Comparison of ENCODE assay signal across 24 mouse cellular contexts in the genomic region with DNA sequence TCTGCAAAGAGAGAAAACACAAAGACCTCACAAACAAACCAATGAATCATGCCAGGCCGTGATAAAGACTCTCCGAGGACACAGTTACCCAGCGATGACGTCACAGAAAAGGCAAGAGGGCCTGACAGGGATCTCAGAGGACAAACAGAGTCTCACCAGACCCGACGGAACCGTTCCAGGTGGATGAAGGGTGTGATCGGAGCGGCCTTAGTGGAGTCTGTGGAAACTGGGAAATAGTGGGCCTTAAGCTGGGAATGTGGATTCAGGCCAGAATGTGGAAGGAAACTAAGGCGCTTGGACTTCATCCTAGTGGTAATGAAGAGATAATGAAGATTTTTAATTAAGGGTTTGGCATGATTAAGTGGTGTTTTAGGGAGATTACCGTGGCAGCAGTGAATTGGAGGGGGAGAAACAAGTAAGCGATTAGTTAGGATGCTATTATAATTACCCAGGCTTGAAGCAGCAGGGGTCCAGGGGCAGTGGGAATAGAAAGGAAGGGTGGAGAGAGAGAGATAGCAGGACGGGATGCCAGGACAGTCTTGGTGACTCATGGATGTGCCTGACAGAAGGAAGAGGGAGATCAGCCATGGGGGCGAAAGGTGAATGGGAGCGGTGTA. TPM values are rescaled to one million over a fixed set of nuclear protein-coding genes. Genes with fewer than 3 reads are reported as not detected.
A peak's percentile ranks its signal among the peaks of the same experiment; 100 is the strongest.
DNase-seq lines count a peak whose midpoint lies in the region; ATAC-seq and TF ChIP-seq lines count a peak whose summit lies in the region.
"Had no signal": no experiment of that assay in that cellular context is flagged by ENCODE, and none has a peak within 500 bp of the region (broad histone marks: within the 10 kb centered on the region; RNA-seq: fewer than 3 reads in every experiment).

No protein-coding gene starts in this region.

- H3K36me3 ChIP-seq in midbrain, embryonic 13.5 days, result no peaks in the 10 kb centered on the region
- no peaks in the 10 kb centered on the region for H3K36me3 ChIP-seq in midbrain, embryonic 16.5 days (ENCODE audit: control insufficient read depth, insufficient read depth, low read length)
- no peaks in the 10 kb centered on the region for H3K36me3 ChIP-seq in forebrain, embryonic 14.5 days (ENCODE audit: control insufficient read depth, insufficient read depth, low read length)
- H3K36me3 ChIP-seq: embryonic facial prominence, embryonic 13.5 days; heart, embryonic 15.5 days; hindbrain, embryonic 10.5 days had no signal

- TF ChIP-seq CTCF in Patski (IDR thresholded peaks at IDR 0.05), result no peak

- H3K4me3 ChIP-seq in midbrain, embryonic 13.5 days (replicated peaks), result no peak overlapping the region
- no peak overlapping the region for H3K4me3 ChIP-seq in midbrain, embryonic 16.5 days (ENCODE audit: low read depth, low read length)
- no peak overlapping the region for H3K4me3 ChIP-seq in forebrain, embryonic 14.5 days (ENCODE audit: low read depth, low read length)
- H3K4me3 ChIP-seq: embryonic facial prominence, embryonic 13.5 days; heart, adult 2 months; heart, embryonic 15.5 days; hindbrain, embryonic 10.5 days had no signal

- no peak overlapping the region for H3K4me2 ChIP-seq in midbrain, embryonic 13.5 days (replicated peaks)
- H3K4me2 ChIP-seq in midbrain, embryonic 16.5 days (ENCODE audit: low read length), result no peak overlapping the region
- H3K4me2 ChIP-seq in forebrain, embryonic 14.5 days (ENCODE audit: low read length), result no peak overlapping the region
- H3K4me2 ChIP-seq: embryonic facial prominence, embryonic 13.5 days; heart, embryonic 11.5 days; heart, embryonic 15.5 days; hindbrain, embryonic 14.5 days had no signal

- H3K9ac ChIP-seq in midbrain, embryonic 13.5 days (replicated peaks), result no peak overlapping the region
- no peak overlapping the region for H3K9ac ChIP-seq in midbrain, embryonic 16.5 days (ENCODE audit: low read depth, low read length)
- no peak overlapping the region for H3K9ac ChIP-seq in forebrain, embryonic 14.5 days (ENCODE audit: low read length)
- H3K9ac ChIP-seq: embryonic facial prominence, embryonic 13.5 days; heart, embryonic 15.5 days; hindbrain, embryonic 14.5 days had no signal

- DNase-seq in Patski (ENCODE audit: low read depth, low spot score), result no peak
- DNase-seq in forebrain, embryonic 14.5 days (ENCODE audit: low spot score), result peak; percentile 72
- no peak for DNase-seq in urinary bladder, postnatal 36 days (ENCODE audit: low spot score in 2 of 2)
- DNase-seq: adrenal gland, postnatal 14 days; cerebellum, adult 18-20 months; cerebellum, adult 9-11 months; cerebellum, postnatal 36 days; gastrocnemius, postnatal 14 days; heart, adult 2 months; heart, postnatal 14 days had no signal

- 0 out of 2 replicates have a peak, but pooled peaks have one; percentile 17 for ATAC-seq in midbrain, embryonic 13.5 days
- ATAC-seq in midbrain, embryonic 16.5 days, result no peak
- ATAC-seq in Patski, result peak; percentile 12
- ATAC-seq in forebrain, embryonic 14.5 days, result peak; percentile 64
- ATAC-seq in erythroblast, adult 5-6 weeks (replicated peaks; ENCODE audit: low FRiP score, poor library complexity, severe bottlenecking), result no peak
- ATAC-seq: inflammation-experienced regulatory T-cells, adult 6 months; intestine, postnatal 0 days had no signal

- H3K27ac ChIP-seq in midbrain, embryonic 13.5 days, result no peak overlapping the region
- no peak overlapping the region for H3K27ac ChIP-seq in midbrain, embryonic 16.5 days (ENCODE audit: low read length)
- no peak overlapping the region for H3K27ac ChIP-seq in forebrain, embryonic 14.5 days (ENCODE audit: low read depth, low read length)
- H3K27ac ChIP-seq: embryonic facial prominence, embryonic 13.5 days; heart, adult 2 months; heart, embryonic 15.5 days; hindbrain, embryonic 10.5 days; hindbrain, embryonic 14.5 days had no signal

- H3K4me1 ChIP-seq in midbrain, embryonic 13.5 days (replicated peaks), result no peaks in the 10 kb centered on the region
- no peaks in the 10 kb centered on the region for H3K4me1 ChIP-seq in midbrain, embryonic 16.5 days (ENCODE audit: control insufficient read depth, insufficient read depth, low read length)
- no peaks in the 10 kb centered on the region for H3K4me1 ChIP-seq in forebrain, embryonic 14.5 days (ENCODE audit: control insufficient read depth, insufficient read depth, low read length)
- H3K4me1 ChIP-seq: embryonic facial prominence, embryonic 13.5 days; heart, embryonic 15.5 days had no signal

- peaks cover 40% of the 10 kb centered on the region for H3K27me3 ChIP-seq in midbrain, embryonic 13.5 days
- 0 out of 2 replicates have a peak, but pooled peaks cover 2% of the 10 kb centered on the region for H3K27me3 ChIP-seq in midbrain, embryonic 16.5 days (ENCODE audit: control insufficient read depth, insufficient read depth, low read depth, low read length)
- peaks cover 25% of the 10 kb centered on the region for H3K27me3 ChIP-seq in Patski
- no peaks in the 10 kb centered on the region; the same call in 1 of the 2 replicates for H3K27me3 ChIP-seq in forebrain, embryonic 14.5 days (replicated peaks; ENCODE audit: control insufficient read depth, insufficient read depth, low read length)

- POLR2A ChIA-PET in Patski (lab: Charles Lee), result no interaction called here

- CTCF ChIA-PET in Patski (lab: Charles Lee), result no interaction called here

- H3K9me3 ChIP-seq in midbrain, embryonic 13.5 days, result no peaks in the 10 kb centered on the region; the same call in 1 of the 2 replicates
- H3K9me3 ChIP-seq in midbrain, embryonic 16.5 days (replicated peaks; ENCODE audit: control insufficient read depth, low read length, poor library complexity, severe bottlenecking), result no peaks in the 10 kb centered on the region
- no peaks in the 10 kb centered on the region for H3K9me3 ChIP-seq in forebrain, embryonic 14.5 days (replicated peaks; ENCODE audit: control insufficient read depth, low read length)
- H3K9me3 ChIP-seq: heart, embryonic 15.5 days; hindbrain, embryonic 10.5 days had no signal

- 73% methylated on average over 15 of the region's 15 CpGs for WGBS in midbrain, embryonic 13.5 days
- WGBS in midbrain, embryonic 16.5 days, result 70% methylated on average over 15 of the region's 15 CpGs
- 36% methylated on average over 15 of the region's 15 CpGs for WGBS in forebrain, embryonic 14.5 days

- in situ Hi-C loops in Patski (cut with MboI; ENCODE audit: low pct_unique_long_range_greater_than_20kb), result loop anchor here (10.0 to 25.0 kb wide), 2 partner anchors 263 to 600 kb away; no protein-coding TSS in a partner anchor

RNA-seq across cellular contexts. Expression of a gene that starts 24.5 kb away (rescaled TPM):
- polyA plus RNA-seq in midbrain, embryonic 13.5 days (2015; fragmentation: Nextera tagmentation; extraction: Ambion mirVana), result 12.2 and 16.7 TPM in 2 replicates
- polyA plus RNA-seq in midbrain, embryonic 16.5 days (2015; fragmentation: Nextera tagmentation; extraction: Ambion mirVana), result 6.4 and 8.0 TPM in 2 replicates
- polyA plus RNA-seq in Patski (2021), result 0.01 TPM
- 6.6 and 9.3 TPM in 2 replicates for polyA plus RNA-seq in forebrain, embryonic 14.5 days (2014; fragmentation: Nextera tagmentation; extraction: Ambion mirVana)
- total RNA-seq in erythroblast, adult 5-6 weeks (2015; ENCODE audit: low replicate concordance), result not detected in 2 replicates
- not detected in 2 replicates for total RNA-seq in erythroblast, adult 5-6 weeks (2017; ENCODE audit: low replicate concordance)
- total RNA-seq: adrenal gland, adult 18-20 months; adrenal gland, postnatal 14 days; gastrocnemius, adult 18-20 months; gastrocnemius, postnatal 14 days; heart, adult 2 months had no signal
- polyA plus RNA-seq: heart, embryonic 15.5 days; inflammation-experienced regulatory T-cells, adult 6 months had no signal

RNA-seq across cellular contexts. Expression of a gene that starts 54.5 kb away (rescaled TPM):
- polyA plus RNA-seq in midbrain, embryonic 13.5 days (2015; fragmentation: Nextera tagmentation; extraction: Ambion mirVana), result not detected in 2 replicates
- not detected in 2 replicates for polyA plus RNA-seq in midbrain, embryonic 16.5 days (2015; fragmentation: Nextera tagmentation; extraction: Ambion mirVana)
- polyA plus RNA-seq in Patski (2021), result not detected
- not detected in 2 replicates for polyA plus RNA-seq in forebrain, embryonic 14.5 days (2014; fragmentation: Nextera tagmentation; extraction: Ambion mirVana)
- not detected in 2 replicates for total RNA-seq in erythroblast, adult 5-6 weeks (2015; ENCODE audit: low replicate concordance)
- total RNA-seq in erythroblast, adult 5-6 weeks (2017; ENCODE audit: low replicate concordance), result not detected in 2 replicates
- total RNA-seq: adrenal gland, adult 18-20 months; adrenal gland, postnatal 14 days; ES-E14; gastrocnemius, adult 18-20 months; gastrocnemius, postnatal 14 days; heart, adult 2 months; heart, postnatal 14 days had no signal
- polyA plus RNA-seq: embryonic facial prominence, embryonic 13.5 days; gonadal fat pad, adult 2 months; heart, adult 2 months; heart, embryonic 11.5 days; heart, embryonic 15.5 days; hindbrain, embryonic 10.5 days; hindbrain, embryonic 14.5 days; inflammation-experienced regulatory T-cells, adult 6 months; intestine, postnatal 0 days had no signal

Comparison
In these comparisons a context has a peak if more than half of its experiments do, and no peak if none do; other contexts are left out.
1. ATAC-seq: peak in midbrain, embryonic 13.5 days (single experiment), Patski (single experiment) and forebrain, embryonic 14.5 days (single experiment); none in midbrain, embryonic 16.5 days (single experiment) and erythroblast, adult 5-6 weeks (single experiment).